Mouse (Mus musculus) CH12.LX (cell line): ENCODE data around the gene Hlx. TPM values are rescaled to one million over a fixed set of nuclear protein-coding genes. Genes with fewer than 3 reads are reported as not detected.

Experiments used
- DNase-seq: peaks from one replicate; pipeline ENCODE4 v3.0.0-alpha.2; 2013; ENCODE audit errors: extremely low read depth
- H3K27ac ChIP-seq: 2 replicates; pipeline ENCODE4 v1.5.1; 2012; ENCODE audit warnings: low read depth, mild to moderate bottlenecking, control low read depth, moderate library complexity; ENCODE audit not compliant: insufficient read depth
- H3K27me3 ChIP-seq: replicated peaks from 2 replicates; pipeline ENCODE3; 2012; ENCODE audit warnings: inconsistent platforms
- H3K36me3 ChIP-seq, 2 experiments: replicated peaks in 1 of 2; 2 replicates each; pipeline versions ENCODE3 to v1.6.1; 2012; ENCODE audit warnings: inconsistent platforms in 1 of 2, low read length in 1 of 2, mild to moderate bottlenecking in 1 of 2, mixed read lengths in 1 of 2, moderate library complexity in 1 of 2; ENCODE audit not compliant: control insufficient read depth in 1 of 2, insufficient read depth in 1 of 2
- H3K4me1 ChIP-seq, 2 experiments: 2 replicates each; pipeline ENCODE4 v1.6.1; 2012; ENCODE audit warnings: inconsistent platforms in 1 of 2, moderate library complexity in 1 of 2; ENCODE audit not compliant: insufficient read depth in 2 of 2, control insufficient read depth in 1 of 2
- H3K4me2 ChIP-seq: 2 replicates; pipeline ENCODE4 v1.6.1; 2012; ENCODE audit warnings: low read depth, mild to moderate bottlenecking, control low read depth; ENCODE audit not compliant: poor library complexity, insufficient read depth, severe bottlenecking
- H3K4me3 ChIP-seq, 3 experiments: fragments of 150-350 bp in 1 of 3; sonication (generic) in 1 of 3; replicated peaks in 1 of 3; 2 replicates each; pipeline versions ENCODE3 to v1.5.1; 2011 to 2012; ENCODE audit warnings: low read depth in 2 of 3, low read length in 2 of 3, mild to moderate bottlenecking in 2 of 3, moderate library complexity in 2 of 3, control low read depth in 1 of 3, improper control_type of control experiment in 1 of 3, inconsistent platforms in 1 of 3, mixed read lengths in 1 of 3; ENCODE audit not compliant: poor library complexity in 1 of 3
- H3K79me2 ChIP-seq: replicated peaks from 2 replicates; pipeline ENCODE4 v1.6.1; 2012; ENCODE audit warnings: mild to moderate bottlenecking, moderate library complexity; ENCODE audit not compliant: control insufficient read depth, poor library complexity, insufficient read depth, severe bottlenecking; ENCODE audit errors: extremely low read depth
- H3K9ac ChIP-seq: 2 replicates; pipeline ENCODE4 v1.6.1; 2012; ENCODE audit warnings: low read depth, mild to moderate bottlenecking, control low read depth, moderate library complexity; ENCODE audit not compliant: insufficient read depth
- H3K9me3 ChIP-seq: replicated peaks from 2 replicates; pipeline ENCODE3; 2012; ENCODE audit warnings: low read length, inconsistent platforms, mixed read lengths
- BHLHE40 ChIP-seq: IDR thresholded peaks from 2 replicates; pipeline ENCODE4 v1.6.1; 2011; ENCODE audit warnings: mild to moderate bottlenecking, low read depth, low read length, improper control_type of control experiment
- CHD2 ChIP-seq: IDR thresholded peaks from 2 replicates; pipeline ENCODE4 v1.6.1; 2011; ENCODE audit warnings: low read length, improper control_type of control experiment
- CTCF ChIP-seq, 2 experiments: IDR thresholded peaks in 1 of 2; conservative IDR thresholded peaks in 1 of 2; 2 replicates each; pipeline ENCODE4 v1.5.1; 2011 to 2012; ENCODE audit warnings: low read depth in 2 of 2, low read length in 2 of 2, improper control_type of control experiment in 1 of 2, inconsistent platforms in 1 of 2, mild to moderate bottlenecking in 1 of 2, moderate library complexity in 1 of 2
- E2F4 ChIP-seq: IDR thresholded peaks from 2 replicates; pipeline ENCODE4 v1.6.1; 2011; ENCODE audit warnings: low read depth, low read length, improper control_type of control experiment; ENCODE audit not compliant: insufficient replicate concordance
- ELF1 ChIP-seq: IDR thresholded peaks from 2 replicates; pipeline ENCODE4 v1.6.1; 2014; ENCODE audit warnings: low read depth, mild to moderate bottlenecking, inconsistent platforms, low read length, improper control_type of control experiment
- EP300 ChIP-seq: IDR thresholded peaks from 2 replicates; pipeline ENCODE4 v1.6.1; 2011; ENCODE audit warnings: low read length, improper control_type of control experiment
- ETS1 ChIP-seq: conservative IDR thresholded peaks from 2 replicates; pipeline ENCODE4 v1.6.1; 2012; ENCODE audit warnings: low read depth, mild to moderate bottlenecking, inconsistent platforms, low read length, improper control_type of control experiment, moderate library complexity
- HCFC1 ChIP-seq: IDR thresholded peaks from 2 replicates; pipeline ENCODE4 v1.6.1; 2012; ENCODE audit warnings: low read depth, mild to moderate bottlenecking, inconsistent platforms, low read length, improper control_type of control experiment
- IRF4 ChIP-seq: IDR thresholded peaks from 2 replicates; pipeline ENCODE4 v1.6.1; 2014; ENCODE audit warnings: low read depth, mild to moderate bottlenecking, inconsistent platforms, low read length, improper control_type of control experiment
- MAFK ChIP-seq: IDR thresholded peaks from 2 replicates; pipeline ENCODE4 v1.6.1; 2011; ENCODE audit warnings: low read length, improper control_type of control experiment; ENCODE audit not compliant: insufficient replicate concordance
- MAZ ChIP-seq: IDR thresholded peaks from 2 replicates; pipeline ENCODE4 v1.6.1; 2012; ENCODE audit warnings: low read depth, mild to moderate bottlenecking, inconsistent platforms, low read length, improper control_type of control experiment, moderate library complexity
- MEF2A ChIP-seq: IDR thresholded peaks from 2 replicates; pipeline ENCODE4 v1.6.1; 2014; ENCODE audit warnings: low read depth, mild to moderate bottlenecking, inconsistent platforms, low read length, improper control_type of control experiment, borderline replicate concordance
- MXI1 ChIP-seq: IDR thresholded peaks from 2 replicates; pipeline ENCODE4 v1.6.1; 2011; ENCODE audit warnings: mild to moderate bottlenecking, low read depth, low read length, improper control_type of control experiment
- MYC ChIP-seq: IDR thresholded peaks from 2 replicates; pipeline ENCODE4 v1.6.1; 2011; ENCODE audit warnings: low read depth, mild to moderate bottlenecking, improper control_type of control experiment, low read length
- NELFE ChIP-seq: IDR thresholded peaks from 2 replicates; pipeline ENCODE4 v1.6.1; 2011; ENCODE audit warnings: low read depth, low read length, improper control_type of control experiment
- NRF1 ChIP-seq: IDR thresholded peaks from 2 replicates; pipeline ENCODE4 v1.6.1; 2014; ENCODE audit warnings: low read depth, mild to moderate bottlenecking, inconsistent platforms, low read length, improper control_type of control experiment, moderate library complexity
- PAX5 ChIP-seq: IDR thresholded peaks from 2 replicates; pipeline ENCODE4 v1.6.1; 2012; ENCODE audit warnings: low read length, inconsistent platforms, mixed read lengths
- POLR2A ChIP-seq: IDR thresholded peaks from 2 replicates; pipeline ENCODE4 v1.6.1; 2011; ENCODE audit warnings: low read depth, mild to moderate bottlenecking, improper control_type of control experiment, low read length
- RCOR1 ChIP-seq: conservative IDR thresholded peaks from 2 replicates; pipeline ENCODE4 v1.6.1; 2012; ENCODE audit warnings: low read depth, mild to moderate bottlenecking, inconsistent platforms, low read length, improper control_type of control experiment
- SIN3A ChIP-seq: IDR thresholded peaks from 2 replicates; pipeline ENCODE4 v1.6.1; 2012; ENCODE audit warnings: low read length, improper control_type of control experiment, inconsistent platforms
- SMC3 ChIP-seq: IDR thresholded peaks from 2 replicates; pipeline ENCODE4 v1.6.1; 2011; ENCODE audit warnings: low read depth, low read length, improper control_type of control experiment
- TBP ChIP-seq: conservative IDR thresholded peaks from 2 replicates; pipeline ENCODE4 v1.6.1; 2011; ENCODE audit warnings: low read depth, low read length, improper control_type of control experiment
- UBTF ChIP-seq: IDR thresholded peaks from 2 replicates; pipeline ENCODE4 v1.6.1; 2012; ENCODE audit warnings: low read depth, mild to moderate bottlenecking, inconsistent platforms, low read length, improper control_type of control experiment, moderate library complexity
- USF1 ChIP-seq: IDR thresholded peaks from 2 replicates; pipeline ENCODE4 v1.6.1; 2014; ENCODE audit warnings: low read depth, mild to moderate bottlenecking, inconsistent platforms, low read length, improper control_type of control experiment
- ZC3H11A ChIP-seq: IDR thresholded peaks from 2 replicates; pipeline ENCODE4 v1.6.1; 2012; ENCODE audit warnings: low read depth, mild to moderate bottlenecking, inconsistent platforms, low read length, improper control_type of control experiment
- ZKSCAN1 ChIP-seq: IDR thresholded peaks from 2 replicates; pipeline ENCODE4 v1.6.1; 2012; ENCODE audit warnings: low read depth, inconsistent platforms, low read length, improper control_type of control experiment, borderline replicate concordance
- ZNF384 ChIP-seq: IDR thresholded peaks from 2 replicates; pipeline ENCODE4 v1.6.1; 2012; ENCODE audit warnings: low read depth, low read length, improper control_type of control experiment, inconsistent platforms
- dilution Hi-C: fragments of 300-500 bp; cut with MboI; formaldehyde crosslinking; loops from 2 replicates; pipeline ENCODE4 v1.14.3; 2020; ENCODE audit warnings: low sequenced_read_pairs; ENCODE audit not compliant: extremely low pct_unique_long_range_greater_than_20kb, extremely low pct_ligation_motif_present
- in situ Hi-C: fragments of 300-500 bp; cut with MboI; formaldehyde crosslinking; loops from 3 replicates; pipeline ENCODE4 v1.14.3; 2019; ENCODE audit warnings: low sequenced_read_pairs, low pct_ligation_motif_present, low pct_unique_long_range_greater_than_20kb, mixed read lengths
- polyA plus RNA-seq: library from polyadenylated mRNA; unstranded; fragments of >175 nt; gene quantifications from 2 replicates; pipeline ENCODE4 v1.2.1, GENCODE M21; 2012; ENCODE audit warnings: low read depth; ENCODE audit not compliant: insufficient read length
- total RNA-seq, 2 experiments: library from RNA; depleted of rRNA; stranded (reverse); fragments of 300-350 nt in 1 of 2; fragments of >200 nt in 1 of 2; gene quantifications; 2 replicates each; pipeline ENCODE4 v1.2.3; 2012 to 2014

Hlx gene
- total and polyA plus RNA-seq, 3 experiments: 0.34 to 1.1 (median 0.64) TPM

DNA sequence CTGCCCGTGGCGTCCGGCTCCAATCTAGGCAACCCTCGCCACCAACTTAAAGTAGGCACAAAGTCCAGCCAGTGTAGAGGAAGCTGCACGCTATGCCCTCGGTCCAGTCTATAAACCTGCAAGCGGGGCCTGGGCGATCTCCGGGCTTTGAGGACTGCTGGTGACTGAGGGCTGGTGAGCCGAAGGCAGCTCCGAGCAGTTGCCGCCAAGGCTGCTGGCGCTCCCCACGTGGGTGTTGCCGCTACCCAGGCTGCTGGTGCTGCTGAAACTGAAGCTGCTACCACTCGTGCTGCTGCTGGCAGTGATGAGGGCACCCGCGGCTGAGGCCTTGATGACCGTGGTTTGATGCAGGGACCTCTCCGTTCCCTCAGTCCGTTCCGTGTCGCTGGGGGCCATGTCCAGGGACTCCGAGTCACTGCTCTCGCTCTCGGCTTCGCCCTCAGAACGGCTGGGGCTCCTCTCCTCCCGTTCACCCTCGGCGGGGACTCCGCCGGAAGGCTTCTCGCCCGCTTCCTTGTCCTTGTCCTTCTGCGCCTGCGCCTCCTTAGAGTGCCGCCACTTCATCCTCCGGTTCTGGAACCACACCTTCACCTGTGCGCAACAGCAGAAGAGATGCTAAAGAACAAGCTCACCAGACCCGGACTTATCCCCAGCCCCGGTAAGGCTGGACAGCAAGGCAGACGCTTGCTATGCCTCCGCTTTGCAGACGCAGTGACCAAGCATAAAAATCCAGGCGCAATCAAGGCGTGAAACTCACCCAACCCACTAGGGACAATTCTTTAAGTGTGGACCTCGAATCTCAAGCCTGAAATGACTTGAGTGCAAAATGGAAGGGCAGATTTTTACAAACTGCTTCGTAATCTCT lies 4.8 kb downstream of the Hlx start:
- H3K27me3 ChIP-seq: peaks cover under 1% of the 10 kb centered on the region
- no peak overlapping the region for H3K9ac ChIP-seq
- TF ChIP-seq POLR2A (no peak), SIN3A (no peak), E2F4 (no peak), HCFC1 (no peak), ELF1 (no peak)
- in situ Hi-C loops: no loop called here
- no peaks in the 10 kb centered on the region for H3K79me2 ChIP-seq
- H3K4me3 ChIP-seq: no peak overlapping the region
- no peak overlapping the region for H3K27ac ChIP-seq
- peaks cover 0 to 18% of the 10 kb centered on the region in 2 experiments for H3K36me3 ChIP-seq
- dilution Hi-C loops: no loop called here
- peaks cover 3 to 26% of the 10 kb centered on the region in 2 experiments; a peak in 2 of 4 replicates for H3K4me1 ChIP-seq
- H3K9me3 ChIP-seq: no peaks in the 10 kb centered on the region
- no peak overlapping the region for H3K4me2 ChIP-seq
- DNase-seq: no peak

DNA sequence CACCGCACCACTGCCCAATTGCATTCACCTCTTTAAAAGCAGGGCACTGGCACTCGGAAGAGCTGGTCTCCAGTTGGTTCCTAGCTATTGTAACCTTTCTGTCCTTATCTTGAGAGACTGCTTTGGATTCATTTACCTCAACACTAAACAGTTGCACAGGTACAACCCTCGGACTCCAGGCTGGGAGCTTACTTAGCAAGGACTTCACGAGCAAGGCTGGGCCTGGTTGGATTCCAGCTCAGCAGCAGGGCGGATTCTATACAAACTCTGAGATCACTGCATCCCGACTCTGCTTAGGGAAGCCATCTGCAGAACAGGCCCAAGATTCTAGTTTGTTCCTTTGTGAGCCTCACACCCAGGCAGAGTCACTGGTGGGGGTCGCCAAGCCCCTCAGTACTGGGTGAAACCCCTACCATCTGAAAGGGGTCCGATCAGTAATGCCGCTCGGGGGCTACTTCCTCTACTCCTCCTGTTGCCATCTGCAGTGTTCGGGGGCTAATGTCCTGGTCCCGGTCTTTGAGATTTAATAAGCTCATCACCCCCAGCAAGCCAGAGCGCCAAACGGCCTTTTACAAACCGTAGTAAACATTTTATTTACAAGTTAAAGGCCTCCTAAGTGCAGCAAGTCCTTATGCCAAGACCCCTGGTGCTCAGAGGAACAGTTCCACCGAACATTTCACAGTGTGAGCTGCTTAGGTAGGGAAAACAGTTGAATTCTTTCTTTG lies 5.7 kb downstream of the Hlx start:
- H3K9ac ChIP-seq: no peak overlapping the region

DNA sequence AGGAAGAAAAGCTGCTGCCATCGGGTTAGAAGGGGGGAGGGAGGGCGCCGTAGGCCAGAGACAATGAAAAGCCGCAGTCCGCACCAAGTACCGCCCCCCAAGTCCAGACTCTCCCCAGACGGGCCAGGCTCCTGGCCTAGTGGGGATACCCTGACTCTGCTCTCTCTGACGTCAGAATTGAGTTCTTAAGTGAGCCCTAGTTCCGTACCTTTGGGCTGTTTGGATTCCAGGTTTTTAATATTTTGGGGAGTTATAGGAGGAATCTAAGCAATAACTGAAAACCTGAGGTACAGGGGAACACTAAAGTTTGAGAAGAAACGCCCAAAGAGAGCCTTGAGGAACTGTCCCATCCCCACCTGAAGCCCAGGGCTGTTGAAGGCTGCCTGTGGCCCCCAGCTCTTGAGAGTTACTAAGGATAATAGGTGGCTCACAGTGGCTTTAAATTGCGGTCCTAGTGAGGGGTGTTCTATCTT lies 7.1 kb downstream of the Hlx start:
- in situ Hi-C loops: no loop called here
- peaks cover 0 to 18% of the 10 kb centered on the region in 2 experiments for H3K36me3 ChIP-seq
- DNase-seq: no peak
- H3K4me3 ChIP-seq: no peak overlapping the region
- no peak overlapping the region for H3K9ac ChIP-seq
- no peak overlapping the region for H3K4me2 ChIP-seq
- H3K27me3 ChIP-seq: no peaks in the 10 kb centered on the region
- no peak overlapping the region for H3K27ac ChIP-seq
- dilution Hi-C loops: no loop called here
- peaks cover 0 to 15% of the 10 kb centered on the region in 2 experiments; a peak in 1 of 4 replicates for H3K4me1 ChIP-seq
- H3K79me2 ChIP-seq: no peaks in the 10 kb centered on the region
- H3K9me3 ChIP-seq: no peaks in the 10 kb centered on the region
- TF ChIP-seq MAZ (no peak), MXI1 (no peak), BHLHE40 (no peak), SIN3A (no peak), RCOR1 (no peak), MYC (no peak), CTCF (conservative IDR thresholded peaks at IDR 0.05 in 1 of 2, IDR thresholded peaks at IDR 0.05 in 1 of 2; ENCODE audit: low read depth in 2 of 2, low read length in 2 of 2) (no peak), NELFE (no peak), ZC3H11A (no peak), IRF4 (no peak), SMC3 (no peak), ZNF384 (no peak), TBP (no peak), UBTF (no peak), EP300 (no peak)

More for the DNA sequence above, 5.7 kb downstream of the Hlx start:
- H3K4me1 ChIP-seq: peaks cover 3 to 26% of the 10 kb centered on the region in 2 experiments; a peak in 2 of 4 replicates
- peaks cover 0 to 18% of the 10 kb centered on the region in 2 experiments for H3K36me3 ChIP-seq
- no peaks in the 10 kb centered on the region for H3K27me3 ChIP-seq
- no peak overlapping the region for H3K27ac ChIP-seq
- no peaks in the 10 kb centered on the region for H3K79me2 ChIP-seq
- no peak overlapping the region for H3K4me3 ChIP-seq
- no peak overlapping the region for H3K4me2 ChIP-seq
- DNase-seq: no peak
- H3K9me3 ChIP-seq: no peaks in the 10 kb centered on the region
- in situ Hi-C loops (no loop called here), dilution Hi-C loops (no loop called here)
- TF ChIP-seq CTCF (conservative IDR thresholded peaks at IDR 0.05 in 1 of 2, IDR thresholded peaks at IDR 0.05 in 1 of 2; ENCODE audit: low read depth in 2 of 2, low read length in 2 of 2) (no peak), NRF1 (no peak), MYC (no peak), MEF2A (no peak), EP300 (no peak), ETS1 (no peak), BHLHE40 (no peak), MAFK (no peak), ZNF384 (no peak), HCFC1 (no peak), ZKSCAN1 (no peak), CHD2 (no peak), PAX5 (no peak), USF1 (no peak)
